Mouse (Mus musculus): ENCODE results near the gene 4931409K22Rik.

- TF ChIP-seq CTCF (IDR thresholded peaks at IDR 0.05; ENCODE audit: low read depth, low read length): no peak
- TF ChIP-seq POLR2A (IDR thresholded peaks at IDR 0.05; ENCODE audit: insufficient read depth, low read length): no peak
- TF ChIP-seq EP300 (IDR thresholded peaks at IDR 0.05; ENCODE audit: insufficient read depth, low read depth, low read length): no peak
Measured at GRCm38 (mm10) chr5:24527780-24528179, 28.8 kb downstream of the 4931409K22Rik start.
